Mouse (Mus musculus): ENCODE data around the gene Bhmt. TPM values are rescaled to one million over a fixed set of nuclear protein-coding genes. Genes with fewer than 3 reads are reported as not detected.

Gene Bhmt
- polyA plus RNA-seq, 1 experiment: not detected

DNA sequence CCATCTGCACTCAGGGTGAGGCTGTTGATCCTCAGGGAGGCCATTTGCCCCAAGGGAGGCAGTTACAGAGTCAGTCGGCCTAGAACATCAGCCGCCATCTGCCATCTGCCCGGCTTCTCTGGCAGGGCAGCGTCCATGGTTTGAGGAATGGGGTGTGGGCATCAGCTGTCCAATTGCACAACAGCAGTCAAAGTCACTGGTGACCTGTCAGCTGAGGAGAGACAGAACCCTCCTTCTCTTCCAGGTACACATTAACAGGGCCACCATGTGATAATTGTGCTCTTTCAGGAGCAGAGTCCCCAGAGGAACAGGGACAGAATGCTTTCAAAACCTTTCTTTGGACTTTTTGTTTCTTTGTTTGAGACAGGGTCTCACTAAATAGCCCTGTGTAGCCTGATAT is 34.6 kb upstream of the Bhmt start:
- no peak overlapping the region for H3K4me3 ChIP-seq (ENCODE audit: extremely low read depth, insufficient read depth, insufficient read length)
- DNase-seq (ENCODE audit: low read depth in 1 of 2, low spot score in 2 of 2): no peak
- TF ChIP-seq CTCF (IDR thresholded peaks at IDR 0.05; ENCODE audit: extremely low read depth, insufficient read depth, insufficient read length, insufficient replicate concordance) (no peak), POLR2A (IDR thresholded peaks at IDR 0.05; ENCODE audit: low read depth, low read length) (no peak)
- 93% methylated on average over 4 of the region's 4 CpGs for WGBS
- no peaks in the 10 kb centered on the region for H3K27me3 ChIP-seq (ENCODE audit: control insufficient read depth, insufficient read depth, low read length)
- H3K27ac ChIP-seq (ENCODE audit: insufficient read depth, low read length): no peak overlapping the region
- H3K4me1 ChIP-seq (ENCODE audit: control insufficient read depth, insufficient read depth, insufficient read length): no peaks in the 10 kb centered on the region
- H3K36me3 ChIP-seq (ENCODE audit: control insufficient read depth, insufficient read depth, low read length): no peaks in the 10 kb centered on the region

DNA sequence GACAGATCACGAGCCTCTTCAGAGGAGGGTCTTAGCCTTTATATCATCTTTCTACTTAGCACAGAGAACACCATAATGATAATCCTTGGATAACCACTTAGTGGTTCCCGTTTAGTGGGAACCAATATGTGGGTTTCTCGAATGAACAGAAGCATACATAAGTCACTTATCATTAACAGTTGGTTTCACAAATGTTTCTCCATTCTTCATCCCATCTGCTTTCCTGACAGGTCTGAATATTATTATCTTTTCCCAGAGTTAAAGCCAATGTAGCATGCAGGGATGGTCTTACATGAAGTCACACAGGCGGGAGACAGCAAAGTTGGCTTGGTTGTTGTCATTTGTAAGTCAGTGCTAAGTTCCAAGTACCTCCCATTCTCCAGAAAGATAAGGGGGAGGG is 29.8 kb upstream of the Bhmt start:
- Histone ChIP-seq H3K36me3 (ENCODE audit: control insufficient read depth, insufficient read depth, low read length) (no peaks in the 10 kb centered on the region), H3K27me3 (ENCODE audit: control insufficient read depth, insufficient read depth, low read length) (no peaks in the 10 kb centered on the region), H3K4me3 (ENCODE audit: extremely low read depth, insufficient read depth, insufficient read length) (no peak overlapping the region), H3K4me1 (ENCODE audit: control insufficient read depth, insufficient read depth, insufficient read length) (no peaks in the 10 kb centered on the region), H3K27ac (ENCODE audit: insufficient read depth, low read length) (no peak overlapping the region)
- 88% methylated on average over 4 of the region's 4 CpGs for WGBS
- DNase-seq (ENCODE audit: low read depth in 1 of 2, low spot score in 2 of 2): no peak
- TF ChIP-seq POLR2A (IDR thresholded peaks at IDR 0.05; ENCODE audit: low read depth, low read length): no peak

DNA sequence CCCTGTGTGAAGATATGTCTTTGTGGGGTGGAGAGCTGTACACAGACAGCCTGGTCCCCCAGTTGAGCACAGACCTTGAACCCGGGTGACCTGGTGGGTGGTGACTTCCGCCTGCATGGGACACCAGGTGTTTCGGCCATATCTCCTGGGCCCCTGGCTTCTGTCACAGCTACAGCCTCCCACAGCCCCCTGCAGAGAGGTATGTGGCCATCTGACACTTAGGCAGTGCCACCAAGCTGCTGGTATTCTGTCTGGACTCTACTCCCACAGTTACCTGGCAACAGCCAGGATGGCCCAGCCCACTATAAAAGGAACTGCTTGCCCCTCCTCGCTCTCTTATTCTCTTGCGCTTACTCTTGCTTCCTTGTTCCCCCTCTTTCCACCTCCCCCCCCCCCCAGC is 20.2 kb upstream of the Bhmt start:
- Histone ChIP-seq H3K27me3 (ENCODE audit: control insufficient read depth, insufficient read depth, low read length) (no peaks in the 10 kb centered on the region), H3K27ac (ENCODE audit: insufficient read depth, low read length) (no peak overlapping the region), H3K4me3 (ENCODE audit: extremely low read depth, insufficient read depth, insufficient read length) (no peak overlapping the region), H3K36me3 (ENCODE audit: control insufficient read depth, insufficient read depth, low read length) (no peaks in the 10 kb centered on the region), H3K4me1 (ENCODE audit: control insufficient read depth, insufficient read depth, insufficient read length) (no peaks in the 10 kb centered on the region)
- no peak for DNase-seq (ENCODE audit: low read depth in 1 of 2, low spot score in 2 of 2)
- TF ChIP-seq POLR2A (IDR thresholded peaks at IDR 0.05; ENCODE audit: low read depth, low read length) (no peak), CTCF (IDR thresholded peaks at IDR 0.05; ENCODE audit: extremely low read depth, insufficient read depth, insufficient read length, insufficient replicate concordance) (no peak)
- 88% methylated on average over 5 of the region's 5 CpGs for WGBS

DNA sequence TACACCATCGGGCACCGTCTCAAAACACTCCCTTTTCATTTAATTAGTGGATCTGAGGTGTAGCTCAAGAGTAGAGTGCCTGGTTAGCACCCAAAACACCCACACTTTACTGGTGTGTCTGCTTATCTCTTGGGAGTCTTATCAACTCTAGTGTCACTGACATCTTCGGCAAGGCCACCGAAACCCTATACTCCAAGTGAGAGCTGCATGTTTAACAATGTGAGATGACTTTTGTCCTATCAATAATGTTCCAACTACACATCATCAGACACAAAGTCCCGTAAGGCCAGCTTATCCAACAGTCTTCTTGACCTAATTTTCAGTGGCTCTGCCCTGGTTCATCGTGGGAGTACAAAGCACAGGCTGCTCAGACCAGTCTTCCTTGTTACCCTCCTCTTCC is 15.6 kb upstream of the Bhmt start:
- H3K4me1 ChIP-seq (ENCODE audit: control insufficient read depth, insufficient read depth, insufficient read length): no peaks in the 10 kb centered on the region
- no peaks in the 10 kb centered on the region for H3K36me3 ChIP-seq (ENCODE audit: control insufficient read depth, insufficient read depth, low read length)
- TF ChIP-seq CTCF (IDR thresholded peaks at IDR 0.05; ENCODE audit: extremely low read depth, insufficient read depth, insufficient read length, insufficient replicate concordance) (no peak), POLR2A (IDR thresholded peaks at IDR 0.05; ENCODE audit: low read depth, low read length) (no peak)
- no peak overlapping the region for H3K27ac ChIP-seq (ENCODE audit: insufficient read depth, low read length)
- H3K27me3 ChIP-seq (ENCODE audit: control insufficient read depth, insufficient read depth, low read length): no peaks in the 10 kb centered on the region
- 87% methylated on average over 6 of the region's 6 CpGs for WGBS
- DNase-seq (ENCODE audit: low read depth in 1 of 2, low spot score in 2 of 2): no peak
- H3K4me3 ChIP-seq (ENCODE audit: extremely low read depth, insufficient read depth, insufficient read length): no peak overlapping the region

DNA sequence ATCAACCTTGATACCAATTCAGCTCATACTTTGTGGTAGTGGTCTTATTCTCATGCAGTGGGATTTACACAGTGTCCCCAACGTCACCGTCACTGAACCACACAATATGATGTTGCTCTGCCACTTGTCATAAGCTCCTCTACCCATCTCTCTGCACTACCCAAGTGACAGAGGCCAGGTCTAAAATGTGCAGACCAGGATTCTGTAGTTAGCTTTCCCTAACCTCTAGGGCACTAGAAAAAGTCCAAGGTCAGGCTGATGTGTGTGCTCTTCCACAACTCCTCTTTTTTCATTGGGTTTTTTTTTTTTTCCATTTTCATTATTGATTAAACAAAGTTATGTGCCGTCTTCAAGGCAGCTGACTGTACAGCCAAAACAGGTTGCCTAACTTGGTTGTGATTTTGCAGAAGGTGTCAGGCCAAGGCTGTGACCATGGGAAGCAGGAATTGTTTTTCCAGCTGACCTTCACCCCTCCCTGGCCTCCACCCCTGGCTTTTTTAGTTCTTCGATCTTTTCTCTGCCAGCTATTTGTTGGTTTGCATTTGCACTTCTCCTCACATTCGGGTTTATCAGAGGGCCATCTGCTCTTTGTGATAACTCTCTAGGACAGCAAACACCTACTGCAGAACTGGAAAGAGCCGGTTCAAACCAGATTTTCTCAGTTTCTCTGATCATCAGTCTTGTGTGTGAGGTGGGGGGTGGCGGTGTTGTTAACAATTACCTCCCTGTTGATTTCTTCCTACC is 10.8 kb upstream of the Bhmt start:
- TF ChIP-seq CTCF (IDR thresholded peaks at IDR 0.05; ENCODE audit: extremely low read depth, insufficient read depth, insufficient read length, insufficient replicate concordance) (no peak), POLR2A (IDR thresholded peaks at IDR 0.05; ENCODE audit: low read depth, low read length) (no peak)
- Histone ChIP-seq H3K4me1 (ENCODE audit: control insufficient read depth, insufficient read depth, insufficient read length) (no peaks in the 10 kb centered on the region), H3K36me3 (ENCODE audit: control insufficient read depth, insufficient read depth, low read length) (no peaks in the 10 kb centered on the region), H3K27me3 (ENCODE audit: control insufficient read depth, insufficient read depth, low read length) (no peaks in the 10 kb centered on the region), H3K27ac (ENCODE audit: insufficient read depth, low read length) (no peak overlapping the region), H3K4me3 (ENCODE audit: extremely low read depth, insufficient read depth, insufficient read length) (no peak overlapping the region)
- no peak for DNase-seq (ENCODE audit: low read depth in 1 of 2, low spot score in 2 of 2)
- 85% methylated on average over 7 of the region's 7 CpGs for WGBS

DNA sequence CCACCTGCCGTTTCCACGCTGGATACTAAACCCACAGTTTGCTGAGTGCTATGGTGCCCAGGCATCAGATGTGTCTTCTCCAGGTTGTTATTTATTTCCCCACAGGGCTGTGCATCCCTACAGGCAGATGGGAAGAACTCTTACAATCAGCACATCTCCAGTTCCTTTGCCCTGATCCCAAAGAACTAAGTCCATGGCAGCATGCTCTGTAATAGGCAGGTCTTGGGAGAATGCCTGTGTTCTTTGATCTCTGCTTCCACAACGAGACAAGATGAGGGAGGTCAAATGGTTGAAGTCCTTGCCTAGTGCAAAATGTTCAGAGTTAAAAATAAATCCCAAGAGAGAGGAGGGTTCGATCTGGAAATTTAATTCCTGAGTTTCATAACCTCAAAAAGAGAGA is 1.9 kb upstream of the Bhmt start:
- Histone ChIP-seq H3K4me1 (ENCODE audit: control insufficient read depth, insufficient read depth, insufficient read length) (no peaks in the 10 kb centered on the region), H3K36me3 (ENCODE audit: control insufficient read depth, insufficient read depth, low read length) (no peaks in the 10 kb centered on the region), H3K4me3 (ENCODE audit: extremely low read depth, insufficient read depth, insufficient read length) (no peak overlapping the region), H3K27ac (ENCODE audit: insufficient read depth, low read length) (no peak overlapping the region), H3K27me3 (ENCODE audit: control insufficient read depth, insufficient read depth, low read length) (no peaks in the 10 kb centered on the region)
- WGBS: 78% methylated on average over 4 of the region's 4 CpGs
- TF ChIP-seq POLR2A (IDR thresholded peaks at IDR 0.05; ENCODE audit: low read depth, low read length) (no peak), CTCF (IDR thresholded peaks at IDR 0.05; ENCODE audit: extremely low read depth, insufficient read depth, insufficient read length, insufficient replicate concordance) (no peak)
- DNase-seq (ENCODE audit: low read depth in 1 of 2, low spot score in 2 of 2): no peak

DNA sequence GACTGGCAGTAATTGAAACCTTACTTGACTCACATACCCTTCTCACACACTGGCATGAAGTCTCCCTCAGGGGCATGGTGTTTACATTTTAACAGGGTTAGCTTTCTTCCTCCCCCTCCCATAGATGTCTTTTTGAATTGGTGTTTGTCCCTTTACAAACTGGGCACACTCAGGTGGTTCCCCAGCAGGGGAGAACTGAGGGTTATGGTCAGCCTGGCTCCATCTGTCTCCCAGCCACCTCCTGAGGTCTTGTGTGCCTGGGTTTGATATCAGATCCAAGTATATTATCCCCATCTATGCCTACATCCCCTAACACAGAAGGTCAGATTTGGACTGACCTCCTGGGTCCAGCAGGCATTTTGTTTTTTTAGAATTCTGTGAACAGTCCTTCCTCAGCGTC is 1.2 kb downstream of the Bhmt start:
- Histone ChIP-seq H3K27me3 (ENCODE audit: control insufficient read depth, insufficient read depth, low read length) (no peaks in the 10 kb centered on the region), H3K4me3 (ENCODE audit: extremely low read depth, insufficient read depth, insufficient read length) (no peak overlapping the region), H3K27ac (ENCODE audit: insufficient read depth, low read length) (no peak overlapping the region), H3K36me3 (ENCODE audit: control insufficient read depth, insufficient read depth, low read length) (no peaks in the 10 kb centered on the region), H3K4me1 (ENCODE audit: control insufficient read depth, insufficient read depth, insufficient read length) (no peaks in the 10 kb centered on the region)
- 83% methylated on average over 1 of the region's 1 CpGs for WGBS
- TF ChIP-seq POLR2A (IDR thresholded peaks at IDR 0.05; ENCODE audit: low read depth, low read length) (no peak), CTCF (IDR thresholded peaks at IDR 0.05; ENCODE audit: extremely low read depth, insufficient read depth, insufficient read length, insufficient replicate concordance) (no peak)
- no peak for DNase-seq (ENCODE audit: low read depth in 1 of 2, low spot score in 2 of 2)
